Mouse (Mus musculus) layer of hippocampus, adult 18-20 months (tissue): ENCODE data around the gene Hspa12a. TPM values are rescaled to one million over a fixed set of nuclear protein-coding genes. Genes with fewer than 3 reads are reported as not detected.

Source experiments
- DNase-seq, 2 experiments: peaks; one replicate each; pipeline ENCODE4 v3.0.0; 2022; ENCODE audit warnings: low spot score in 2 of 2
- total RNA-seq, 2 experiments: library from RNA; stranded (reverse); gene quantifications; 2 replicates each; pipeline ENCODE4 v1.2.3; 2021

Gene Hspa12a
- total RNA-seq, 2 experiments from 2014 or later: 238 to 250 TPM

- no peak for DNase-seq
Observed at GRCm38 (mm10) chr19:58827656-58828055, 115.8 kb downstream of the Hspa12a start.

GRCm38 (mm10) chr19:58824316-58824715, 119.1 kb downstream of the Hspa12a start:
- no peak for DNase-seq

- DNase-seq: no peak
Observed at GRCm38 (mm10) chr19:58823301-58823700, 120.2 kb downstream of the Hspa12a start.

GRCm38 (mm10) chr19:58822454-58823200, 120.8 kb downstream of the Hspa12a start:
- DNase-seq: peak; percentile 60 to 81

GRCm38 (mm10) chr19:58818571-58819415, 124.7 kb downstream of the Hspa12a start:
- no peak for DNase-seq

GRCm38 (mm10) chr19:58817398-58817797, 126.1 kb downstream of the Hspa12a start:
- peak in 1 of 2 experiments; percentile 60 for DNase-seq

DNA sequence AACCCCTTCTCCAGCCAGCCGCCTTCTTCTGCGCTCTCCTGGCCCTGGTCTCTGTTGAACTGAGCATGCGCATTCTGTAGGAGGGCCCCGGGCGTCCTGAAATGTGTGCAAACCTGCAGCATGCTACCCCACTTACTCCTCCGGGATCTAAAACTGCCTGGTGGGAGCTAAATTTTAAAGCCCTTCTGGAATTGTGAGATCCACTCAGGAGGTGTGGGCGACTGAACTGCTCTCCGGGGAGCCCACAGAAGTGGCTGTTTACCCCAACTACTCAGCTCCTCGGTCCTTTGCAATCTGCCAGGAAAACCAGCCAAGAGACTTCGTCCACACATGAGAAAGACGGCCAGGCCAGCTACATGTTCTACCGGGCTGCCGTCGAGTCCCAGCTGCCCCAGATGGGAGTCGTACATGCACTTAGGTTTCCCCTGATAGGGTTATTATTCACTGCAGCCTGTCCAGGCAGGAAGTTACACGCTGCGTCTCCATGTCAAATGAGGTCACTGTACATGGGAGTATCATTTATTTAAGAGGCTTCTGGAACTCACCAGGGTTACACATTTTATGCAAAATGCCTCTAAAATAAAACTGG, 126.9 kb downstream of the Hspa12a start:
- peak; percentile 70 to 80 for DNase-seq

DNA sequence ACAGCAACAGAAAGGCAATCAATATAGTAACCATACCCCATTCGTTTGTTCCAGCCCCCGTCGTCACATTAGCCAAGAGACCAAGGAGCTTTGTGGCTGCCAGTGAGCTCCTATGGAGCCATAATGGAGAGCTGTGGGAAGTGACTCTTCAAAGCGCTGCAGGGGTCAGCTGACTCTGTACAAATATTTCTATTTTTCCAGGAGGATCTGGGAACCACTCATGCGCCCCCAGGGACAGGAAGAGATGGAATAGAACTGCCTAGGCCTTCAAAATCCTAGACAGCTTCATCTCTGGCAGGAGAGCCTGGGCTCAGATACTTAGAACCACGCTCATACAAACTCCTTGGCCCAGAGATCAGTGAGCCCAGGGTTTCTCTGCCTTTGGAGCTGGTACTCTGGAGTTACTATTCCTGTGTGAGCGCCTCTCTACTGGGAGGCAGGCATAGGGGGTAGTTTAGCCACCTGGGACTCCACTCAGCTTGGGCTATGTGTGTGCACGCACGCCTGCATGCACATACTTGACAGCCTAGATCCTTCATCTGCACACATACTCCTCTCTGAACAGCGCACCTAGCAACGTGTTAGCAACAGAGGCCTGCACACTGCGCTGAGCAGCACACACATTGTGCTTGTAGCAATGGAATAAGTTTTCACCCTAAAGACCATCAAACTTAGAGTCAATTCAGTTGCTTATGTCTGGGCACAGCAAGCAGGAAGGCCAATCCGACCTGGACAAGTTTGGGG, 128.1 kb downstream of the Hspa12a start:
- no peak for DNase-seq

DNA sequence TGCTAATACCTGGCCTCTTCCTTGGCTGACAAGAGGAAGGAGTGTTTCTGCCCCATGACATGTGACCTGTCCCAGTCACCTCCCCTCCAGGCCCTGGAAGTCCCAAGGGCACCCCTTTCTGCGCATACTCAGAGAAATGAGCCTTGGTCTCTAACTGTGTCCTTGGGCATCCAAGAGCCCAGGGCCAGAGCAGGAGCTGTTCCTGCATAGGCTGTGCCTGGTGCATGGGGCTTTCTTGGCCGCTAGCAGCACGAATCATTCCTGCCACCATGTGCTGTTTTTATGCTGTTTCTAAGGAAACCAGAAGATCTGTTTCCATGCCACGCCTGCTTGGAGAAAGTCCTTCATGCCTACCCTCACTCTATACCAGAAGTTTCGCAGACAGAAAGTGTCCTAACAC, 132.9 kb downstream of the Hspa12a start:
- DNase-seq: peak in 1 of 2 experiments; percentile 66

DNA sequence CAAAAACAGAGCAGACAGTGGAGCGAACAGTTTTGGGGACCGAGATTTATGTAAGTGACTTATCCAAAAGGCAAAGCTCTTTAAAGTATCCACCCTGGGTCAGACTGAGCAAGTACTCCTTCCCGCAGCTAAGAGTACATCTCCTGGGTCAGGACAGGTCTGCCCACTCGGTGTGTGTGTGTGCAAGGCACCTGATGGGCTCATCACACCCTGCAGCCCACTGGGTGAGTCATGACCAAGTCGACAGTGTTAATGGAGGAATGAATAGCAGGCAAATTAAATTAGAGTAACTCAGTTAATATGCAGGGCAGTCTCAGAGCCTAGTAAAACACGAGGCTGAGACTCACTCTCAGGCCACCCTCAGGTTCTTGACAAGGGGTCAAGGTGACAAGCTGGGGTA, 134.6 kb downstream of the Hspa12a start:
- DNase-seq: no peak

- peak in 1 of 2 experiments; percentile 78 for DNase-seq
Observed at GRCm38 (mm10) chr19:58806364-58806763, 137.1 kb downstream of the Hspa12a start.

- DNase-seq: peak; percentile 71 to 84
Observed at GRCm38 (mm10) chr19:58805191-58805779, 138.2 kb downstream of the Hspa12a start.

DNA sequence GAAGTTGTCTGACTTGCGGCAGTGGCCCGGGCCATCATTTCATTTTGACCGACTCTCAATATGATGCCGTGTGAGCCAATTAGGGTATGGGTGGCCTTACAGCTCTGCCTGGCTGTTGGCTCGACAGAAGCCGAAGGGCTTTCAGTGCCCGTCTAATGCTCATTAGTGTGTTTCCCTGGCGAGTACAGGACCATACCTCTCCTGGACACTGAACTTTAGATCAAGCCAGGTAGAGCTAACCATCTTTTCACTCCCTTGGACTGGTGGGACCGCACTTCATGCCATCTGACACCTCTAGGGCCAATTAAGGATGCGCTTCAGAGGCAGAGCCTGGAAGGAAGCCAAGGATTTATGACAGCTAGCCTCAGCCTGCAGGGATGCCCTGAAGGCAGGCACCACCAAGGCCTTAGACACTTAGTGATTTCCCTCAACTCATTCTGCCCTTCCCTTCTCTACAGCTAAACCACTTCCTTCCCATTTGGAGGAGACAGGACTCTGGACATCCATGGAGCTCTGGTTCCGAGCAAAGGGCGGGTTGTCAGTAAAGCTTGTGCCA, 148.3 kb downstream of the Hspa12a start:
- DNase-seq: no peak

- DNase-seq: no peak
Observed at GRCm38 (mm10) chr19:58794284-58794683, 149.2 kb downstream of the Hspa12a start, which contains the start of gene 1700019N19Rik. 1700019N19Rik (minus strand) TSS chr19:58794461.

GRCm38 (mm10) chr19:58789194-58789593, 154.3 kb downstream of the Hspa12a start:
- DNase-seq: peak in 1 of 2 experiments; percentile 41

- DNase-seq: peak in 1 of 2 experiments; percentile 71
Observed at GRCm38 (mm10) chr19:58783938-58784337, 159.5 kb downstream of the Hspa12a start.

- no peak for DNase-seq
Observed at GRCm38 (mm10) chr19:58781566-58781965, 161.9 kb downstream of the Hspa12a start.

DNA sequence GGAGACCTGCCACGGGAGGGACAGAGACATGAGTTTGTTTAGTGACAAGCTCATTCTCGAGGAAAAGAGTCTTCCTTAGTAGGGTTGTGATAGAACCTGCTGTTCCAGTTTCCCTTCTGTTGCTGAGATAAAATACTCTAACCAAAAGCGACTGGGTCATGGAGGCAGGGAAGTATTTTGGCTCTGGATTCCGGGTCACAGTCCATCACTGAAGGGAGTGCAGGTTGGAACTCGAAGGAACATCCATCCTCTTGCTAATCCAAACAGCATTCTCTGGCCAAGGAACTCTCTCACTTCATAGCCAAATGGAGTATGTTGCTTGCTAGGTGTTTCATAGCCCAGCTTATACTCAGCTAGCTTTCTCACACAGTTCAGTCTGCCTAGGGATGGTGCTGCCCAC, 167.0 kb downstream of the Hspa12a start:
- no peak for DNase-seq

GRCm38 (mm10) chr19:58767329-58767728, 176.1 kb downstream of the Hspa12a start:
- DNase-seq: no peak

- peak; percentile 48 to 71 for DNase-seq
Observed at GRCm38 (mm10) chr19:58762848-58763541, 180.5 kb downstream of the Hspa12a start.
